Mouse (Mus musculus) CD4-positive, CD25-positive, alpha-beta regulatory T cell, adult 2 months (primary cell): ENCODE data around the gene Psmd4.
"Not testable (repeated sequence)": the region's sequence is repeated elsewhere in the genome, so short reads cannot be mapped to it uniquely, and the experiment has no call there.

Experiments
- DNase-seq: peaks from one replicate; pipeline ENCODE4 v3.0.0-alpha.2; 2012; ENCODE audit warnings: low read depth, low spot score

Psmd4 gene

DNA sequence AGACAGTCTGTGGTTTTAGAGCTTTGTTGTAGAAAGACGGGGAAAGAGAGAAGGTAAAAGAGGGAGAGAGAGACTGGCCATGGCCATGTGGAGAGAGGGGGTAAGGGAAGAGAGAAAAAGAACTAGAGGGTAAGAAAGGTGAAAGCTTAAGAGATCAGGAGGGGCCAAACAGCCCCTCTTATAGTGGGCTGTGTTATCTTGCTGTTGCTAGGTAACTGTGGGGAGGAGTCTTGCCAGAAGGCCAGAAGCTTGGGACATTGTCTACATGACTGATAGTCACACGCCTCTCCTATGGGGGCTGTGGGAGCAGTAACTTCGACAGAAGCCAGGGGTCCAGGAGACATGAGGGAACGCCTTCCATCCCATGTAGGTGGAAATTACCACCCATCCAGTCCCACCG, 17.2 kb downstream of the Psmd4 start:
- no peak for DNase-seq

DNA sequence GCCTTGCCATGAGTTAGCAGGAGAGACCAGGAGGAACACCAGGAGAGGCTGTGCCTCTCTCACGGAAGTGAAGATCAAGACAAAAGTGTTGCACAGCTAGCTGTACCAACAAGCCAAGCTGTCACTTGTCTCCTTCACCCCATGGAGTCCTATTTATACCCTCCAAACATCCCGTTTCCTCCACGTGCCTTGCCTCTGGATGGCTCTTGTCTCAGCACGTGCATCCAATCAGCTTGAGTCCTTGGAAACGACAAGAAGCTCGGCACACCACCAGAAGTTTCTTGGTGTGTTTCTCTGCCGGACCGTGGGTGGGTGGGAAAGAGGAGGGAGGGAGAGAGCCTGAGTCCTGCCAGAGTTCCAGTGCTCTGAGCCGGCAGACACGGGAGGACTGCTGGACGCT, 17.9 kb downstream of the Psmd4 start:
- DNase-seq: no peak

DNA sequence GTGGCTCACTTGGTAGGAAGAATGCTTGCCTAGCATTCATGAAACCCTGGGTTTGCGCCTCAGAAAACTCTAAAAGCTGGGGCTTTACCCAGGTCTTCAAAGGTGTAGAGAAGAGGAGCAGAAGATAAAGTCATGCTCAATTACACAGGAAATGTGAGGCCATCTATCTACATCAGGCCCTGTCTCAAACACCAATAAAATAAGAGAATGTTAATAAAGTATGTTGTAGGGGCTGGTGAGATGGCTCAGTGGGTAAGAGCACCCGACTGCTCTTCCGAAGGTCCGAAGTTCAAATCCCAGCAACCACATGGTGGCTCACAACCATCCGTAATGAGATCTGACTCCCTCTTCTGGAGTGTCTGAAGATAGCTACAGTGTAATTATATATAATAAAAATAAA, 21.5 kb downstream of the Psmd4 start:
- not testable (repeated sequence) for DNase-seq

DNA sequence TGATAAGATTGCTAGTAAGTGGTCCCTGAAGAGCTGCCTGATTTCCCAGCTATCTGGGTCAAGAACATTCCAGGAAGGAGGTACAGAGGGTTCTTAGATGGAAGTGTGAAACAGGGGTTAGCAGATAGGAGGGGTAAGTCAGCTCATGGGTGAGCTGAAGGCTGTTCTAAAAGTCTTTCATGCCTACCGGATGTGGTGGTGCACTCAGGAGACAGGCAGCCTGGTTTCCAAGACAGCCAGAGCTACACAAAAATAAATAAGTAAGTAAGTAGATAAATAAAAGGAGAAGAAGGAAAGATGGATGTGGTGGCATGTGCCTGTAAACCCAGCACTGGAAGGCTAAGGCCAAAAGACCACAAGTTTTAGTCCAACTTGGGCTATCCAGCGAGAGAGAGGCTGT, 23.7 kb downstream of the Psmd4 start:
- DNase-seq: peak; percentile 78

- no peak for DNase-seq
These were observed 25.8 kb downstream of the Psmd4 start for GRCm38 (mm10) chr3:95016532-95017056.

- DNase-seq: peak; percentile 91
These were observed 26.4 kb downstream of the Psmd4 start for GRCm38 (mm10) chr3:95015891-95016531.

DNA sequence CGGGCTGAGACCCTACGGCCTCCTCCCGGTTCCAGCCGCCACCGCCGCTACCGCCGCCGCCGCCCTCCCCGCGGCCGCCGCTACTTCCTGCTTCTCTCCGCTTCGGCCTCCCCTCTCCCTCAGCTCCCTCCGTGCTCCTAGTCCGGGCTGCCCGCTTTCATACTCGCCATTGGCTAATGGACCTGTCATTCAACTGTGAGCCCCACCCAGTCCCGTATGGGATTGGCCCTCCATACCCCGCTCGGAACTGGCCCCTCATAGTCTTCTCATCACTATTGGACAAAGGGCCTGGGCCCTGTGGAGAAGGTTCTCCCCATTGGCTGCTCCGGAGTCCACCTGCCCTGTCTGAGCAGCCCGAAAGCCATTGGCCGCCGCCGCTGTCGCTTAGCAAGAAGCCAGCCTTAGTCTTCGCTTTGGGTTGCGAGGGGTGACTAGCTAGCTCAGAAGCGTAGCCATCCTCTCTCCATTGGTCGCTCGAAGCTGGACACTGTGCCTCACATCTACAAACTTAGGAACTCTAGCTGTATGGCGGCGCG, 27.0 kb downstream of the Psmd4 start, which contains the start of gene Zfp687:
Gene Zfp687, minus strand, starts transcription at position 112 of the 536 bp plus-strand sequence.
- peak; percentile 98 for DNase-seq

DNA sequence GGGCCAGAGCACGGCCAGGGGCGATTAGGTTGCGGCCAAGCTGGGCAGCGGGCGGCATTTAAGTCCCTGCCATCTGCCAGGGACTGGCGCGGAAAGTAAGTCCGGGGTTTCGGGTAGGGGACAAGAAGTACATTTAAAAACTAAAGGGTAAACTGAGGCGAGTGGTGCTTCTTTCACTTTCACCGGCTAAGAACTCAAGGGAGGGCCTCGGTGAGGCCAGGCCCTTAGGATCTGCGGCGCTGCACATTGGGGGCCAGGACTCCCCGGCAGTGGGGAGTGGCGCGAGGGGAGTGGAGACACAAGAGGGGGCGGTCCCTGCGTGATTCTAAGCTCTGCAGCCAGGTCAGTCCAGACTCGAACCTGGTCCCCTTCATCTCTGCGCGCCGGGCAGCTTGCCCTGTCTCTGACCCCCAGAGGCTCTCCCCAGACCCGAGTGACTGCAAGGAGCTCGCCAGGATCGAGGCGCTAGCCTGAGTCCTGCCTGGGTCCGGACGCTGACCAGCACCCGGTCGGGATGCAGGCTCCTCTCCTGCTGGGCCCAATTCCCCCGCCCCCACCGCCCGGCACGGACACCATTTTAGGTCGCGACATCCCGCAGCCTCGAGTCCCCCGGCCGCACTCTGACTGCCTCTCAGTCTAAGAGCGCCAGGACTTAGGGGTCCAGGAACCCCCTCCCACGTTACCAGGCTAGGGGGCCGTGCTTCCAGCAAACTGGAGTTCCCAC, 27.8 kb downstream of the Psmd4 start:
- DNase-seq: peak; percentile 53

DNA sequence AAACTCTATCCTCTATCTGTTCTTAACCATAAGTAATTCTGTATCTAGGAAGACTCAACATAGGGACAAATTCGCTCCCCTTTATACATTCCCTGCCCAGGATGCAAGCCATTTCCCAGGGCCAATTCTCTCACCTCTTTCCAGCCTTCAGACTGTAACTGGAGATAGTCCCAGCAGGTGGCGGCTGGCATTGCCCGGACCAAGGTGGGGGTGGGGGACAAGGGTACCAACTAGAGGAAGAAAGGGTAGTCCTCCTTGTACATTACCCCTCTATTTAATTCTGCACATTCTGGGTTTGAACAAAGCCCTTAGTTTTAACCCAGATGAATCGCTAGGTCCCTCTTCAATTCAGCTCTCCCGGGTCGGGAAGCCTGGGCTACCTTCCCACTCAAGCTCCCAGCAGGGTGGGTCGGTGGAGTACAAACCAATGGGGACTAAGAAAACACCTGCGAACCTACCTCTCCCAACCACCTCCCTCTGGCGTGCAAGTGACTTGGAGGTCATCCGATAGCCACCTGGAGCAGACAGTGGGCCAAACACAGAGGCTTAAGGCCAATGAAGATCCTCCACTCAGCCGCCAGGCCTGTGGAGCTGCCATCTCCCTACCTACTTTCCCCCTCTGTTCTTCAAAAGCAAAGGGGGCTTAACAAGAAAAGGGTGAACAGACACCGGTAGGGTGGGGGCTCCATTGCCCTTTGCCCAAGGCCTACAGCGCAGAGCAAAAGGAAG, 28.6 kb downstream of the Psmd4 start:
- no peak for DNase-seq

GRCm38 (mm10) chr3:95012982-95013381, 29.4 kb downstream of the Psmd4 start:
- DNase-seq: no peak

DNA sequence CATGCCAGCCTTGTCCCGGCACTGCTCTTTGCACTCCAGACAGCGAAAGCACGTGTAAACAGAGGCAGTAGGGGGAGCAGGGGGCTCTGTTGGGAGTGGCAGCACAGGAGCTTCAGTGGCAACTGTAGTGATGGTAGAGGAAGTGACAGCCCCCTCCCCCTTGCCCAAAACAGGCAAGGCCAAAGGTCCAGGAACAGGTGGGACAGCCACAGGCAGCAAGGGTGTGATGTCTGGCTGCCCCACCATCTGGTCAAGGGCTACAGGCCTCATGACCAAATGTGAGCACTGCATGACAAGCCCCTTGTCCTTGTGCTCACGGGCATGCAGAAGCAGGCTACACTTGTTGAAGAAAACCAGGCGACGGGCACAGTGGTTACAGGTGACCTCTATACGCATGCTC, 32.0 kb downstream of the Psmd4 start:
- no peak for DNase-seq

DNA sequence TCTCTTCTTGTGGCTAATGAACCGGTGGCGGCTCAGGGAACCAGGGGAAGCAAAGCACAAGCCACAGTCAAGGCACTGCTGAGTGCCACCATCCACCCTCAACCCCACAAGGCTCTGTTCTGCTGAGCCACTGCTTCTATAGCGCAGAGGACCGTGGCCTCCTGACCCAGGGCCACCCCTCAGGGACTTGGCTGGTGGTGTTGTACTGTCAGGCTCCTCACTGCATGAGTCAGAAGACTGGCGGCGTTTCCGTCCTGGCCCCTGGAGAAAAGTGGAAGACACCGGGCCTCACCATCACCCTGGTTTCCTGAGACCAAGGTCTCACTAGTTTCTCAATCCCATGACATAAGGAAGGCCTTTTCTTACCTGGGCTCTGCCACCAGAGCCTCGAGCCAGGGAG, 34.7 kb downstream of the Psmd4 start:
- no peak for DNase-seq

DNA sequence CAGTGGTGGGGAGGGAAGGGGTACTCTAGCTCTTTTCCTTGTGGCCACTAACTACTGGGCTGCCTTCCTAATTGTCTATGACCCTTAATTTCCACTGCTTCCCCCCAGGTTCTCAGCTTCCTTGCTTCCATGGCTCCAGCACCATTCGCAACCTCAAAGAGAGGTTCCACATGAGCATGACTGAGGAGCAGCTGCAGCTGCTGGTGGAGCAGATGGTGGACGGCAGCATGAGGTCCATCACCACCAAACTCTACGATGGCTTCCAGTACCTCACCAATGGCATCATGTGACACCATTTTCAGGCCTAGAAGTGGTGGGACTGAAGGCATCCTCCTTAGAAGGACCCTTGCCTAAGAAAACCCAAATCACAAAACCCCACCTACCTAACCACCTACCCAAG, 36.8 kb downstream of the Psmd4 start:
- DNase-seq: no peak

- no peak for DNase-seq
These were observed 39.1 kb downstream of the Psmd4 start for GRCm38 (mm10) chr3:95003273-95003672.

- DNase-seq: no peak
These were observed 39.8 kb downstream of the Psmd4 start for GRCm38 (mm10) chr3:95002569-95002968.

GRCm38 (mm10) chr3:94996946-94997345, 45.5 kb downstream of the Psmd4 start:
- peak; percentile 88 for DNase-seq

- no peak for DNase-seq
These were observed 53.2 kb downstream of the Psmd4 start for GRCm38 (mm10) chr3:94989159-94989761.

- DNase-seq: no peak
These were observed 54.8 kb downstream of the Psmd4 start for GRCm38 (mm10) chr3:94987578-94987977.

GRCm38 (mm10) chr3:94985513-94985912, 56.9 kb downstream of the Psmd4 start:
- no peak for DNase-seq

DNA sequence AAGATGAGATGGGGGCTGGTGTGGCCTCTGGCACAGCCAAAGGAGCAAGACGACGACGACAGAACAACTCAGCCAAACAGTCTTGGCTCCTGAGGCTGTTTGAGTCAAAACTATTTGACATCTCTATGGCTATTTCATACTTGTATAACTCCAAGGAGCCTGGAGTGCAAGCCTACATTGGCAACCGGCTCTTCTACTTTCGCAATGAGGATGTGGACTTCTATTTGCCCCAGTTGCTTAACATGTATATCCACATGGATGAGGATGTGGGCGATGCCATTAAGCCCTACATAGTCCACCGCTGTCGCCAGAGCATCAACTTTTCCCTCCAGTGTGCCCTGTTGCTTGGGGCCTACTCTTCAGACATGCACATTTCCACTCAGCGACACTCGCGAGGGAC, 58.1 kb downstream of the Psmd4 start:
- no peak for DNase-seq
